Mouse (Mus musculus) spleen, adult 2 months (tissue): ENCODE data around the gene Jak1.

Source experiments
- CTCF ChIP-seq: fragments of 200-500 bp; IDR thresholded peaks from 2 replicates; pipeline ENCODE4 v1.5.1; 2011; ENCODE audit warnings: mild to moderate bottlenecking, inconsistent platforms; ENCODE audit not compliant: insufficient read depth, insufficient read length, insufficient replicate concordance; ENCODE audit errors: extremely low read depth
- POLR2A ChIP-seq: fragments of 200-500 bp; IDR thresholded peaks from 2 replicates; pipeline ENCODE4 v1.6.1; 2011; ENCODE audit warnings: low read depth, low read length, inconsistent platforms

DNA sequence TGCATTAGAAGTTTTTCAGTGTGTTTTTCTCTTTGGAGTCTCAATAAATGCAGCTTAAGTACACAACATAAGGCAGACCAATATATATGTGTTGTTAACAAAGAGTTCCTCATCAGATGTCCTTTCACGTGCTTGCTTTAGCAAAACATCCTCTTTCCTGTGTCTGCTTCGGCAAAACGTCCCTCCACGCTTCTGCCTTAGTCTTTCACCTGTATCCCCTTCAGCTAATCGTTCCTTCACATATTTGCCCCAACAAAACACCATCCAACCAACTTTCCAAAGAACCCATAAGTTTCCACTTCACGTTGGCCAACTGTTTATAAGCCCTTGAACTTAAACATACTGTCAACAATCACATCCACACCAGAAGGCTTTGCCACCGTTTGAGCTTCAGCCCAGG lies 31.8 kb upstream of the Jak1 start:
- TF ChIP-seq CTCF (no peak), POLR2A (no peak)
